Mouse (Mus musculus) kidney, adult 2 months (tissue): ENCODE results near the gene Cep57.
"Not testable (repeated sequence)": the region's sequence is repeated elsewhere in the genome, so short reads cannot be mapped to it uniquely, and the experiment has no call there.

Experiments used
- CTCF ChIP-seq: fragments of 200-500 bp; conservative IDR thresholded peaks from 2 replicates; pipeline ENCODE4 v1.5.1; 2011; ENCODE audit warnings: low read depth, mild to moderate bottlenecking, control low read depth, low read length, moderate library complexity, mixed read lengths; ENCODE audit not compliant: insufficient read depth, insufficient read length
- POLR2A ChIP-seq: fragments of 200-500 bp; IDR thresholded peaks from one replicate; pipeline ENCODE4 v1.6.1; 2011; ENCODE audit warnings: low read depth, low read length, control low read depth

- TF ChIP-seq CTCF, POLR2A: not testable (repeated sequence)
Observed at GRCm38 (mm10) chr9:13790864-13791263, 36.0 kb downstream of the Cep57 start.
